Mouse (Mus musculus): ENCODE data around the gene Dusp28.

Dusp28 gene

DNA sequence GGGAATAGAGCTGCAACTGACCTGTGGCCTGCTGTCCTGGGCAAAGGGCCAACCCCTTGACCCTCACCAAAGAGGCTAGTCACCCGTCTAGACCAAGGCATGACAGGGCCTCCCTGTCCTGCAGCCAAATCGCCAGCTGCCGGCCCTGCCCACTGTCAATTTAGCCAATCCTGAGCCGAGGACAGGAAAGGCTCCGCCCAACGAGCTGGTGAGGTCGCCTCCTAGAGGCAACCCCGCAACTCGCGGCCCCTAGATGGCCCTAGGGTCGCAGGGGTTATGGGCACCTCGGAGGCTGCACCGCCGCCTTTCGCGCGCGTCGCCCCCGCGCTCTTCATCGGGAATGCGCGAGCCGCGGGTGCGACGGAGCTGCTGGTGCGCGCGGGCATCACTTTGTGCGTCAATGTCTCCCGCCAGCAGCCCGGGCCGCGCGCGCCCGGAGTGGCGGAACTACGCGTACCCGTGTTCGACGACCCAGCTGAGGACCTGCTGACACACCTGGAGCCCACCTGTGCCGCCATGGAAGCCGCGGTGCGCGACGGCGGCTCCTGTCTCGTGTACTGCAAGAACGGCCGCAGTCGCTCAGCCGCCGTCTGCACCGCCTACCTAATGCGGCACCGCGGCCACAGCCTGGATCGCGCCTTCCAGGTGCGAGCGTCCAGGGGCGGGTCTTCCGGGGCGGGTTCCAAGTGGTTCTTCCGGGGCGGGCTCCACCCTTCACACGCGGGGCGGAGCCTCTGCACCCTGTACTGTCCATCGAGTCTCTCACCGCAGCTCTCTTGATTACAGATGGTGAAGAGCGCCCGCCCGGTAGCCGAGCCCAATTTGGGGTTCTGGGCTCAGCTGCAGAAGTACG is at the start of gene Dusp28:
Dusp28 (plus strand) TSS at position 203 of the 853 bp plus-strand sequence.
- DNase-seq = peak; percentile 91 to 96

GRCm38 (mm10) chr1:92861503-92861902 is 45.3 kb upstream of the Dusp28 start:
- DNase-seq = no peak

DNA sequence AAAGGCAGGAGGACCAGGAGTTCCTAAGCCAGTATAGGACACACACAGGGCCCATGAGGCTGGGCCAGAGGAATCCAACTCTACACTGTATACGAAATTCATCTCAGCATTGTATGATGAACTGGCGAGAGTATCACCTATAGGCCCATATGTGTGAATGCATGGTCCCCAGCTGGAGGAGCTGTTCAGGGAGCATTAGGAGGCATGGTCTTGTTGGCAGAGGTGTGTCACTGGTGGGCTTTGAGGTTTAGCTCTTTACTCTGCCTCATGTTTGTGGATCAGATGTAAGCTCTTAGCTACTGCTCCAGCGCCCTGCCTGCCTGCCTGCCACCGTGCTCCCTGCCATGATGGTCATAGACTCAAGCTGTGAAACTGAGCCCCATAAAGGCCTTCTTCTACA is 43.5 kb upstream of the Dusp28 start:
- DNase-seq = no peak

DNA sequence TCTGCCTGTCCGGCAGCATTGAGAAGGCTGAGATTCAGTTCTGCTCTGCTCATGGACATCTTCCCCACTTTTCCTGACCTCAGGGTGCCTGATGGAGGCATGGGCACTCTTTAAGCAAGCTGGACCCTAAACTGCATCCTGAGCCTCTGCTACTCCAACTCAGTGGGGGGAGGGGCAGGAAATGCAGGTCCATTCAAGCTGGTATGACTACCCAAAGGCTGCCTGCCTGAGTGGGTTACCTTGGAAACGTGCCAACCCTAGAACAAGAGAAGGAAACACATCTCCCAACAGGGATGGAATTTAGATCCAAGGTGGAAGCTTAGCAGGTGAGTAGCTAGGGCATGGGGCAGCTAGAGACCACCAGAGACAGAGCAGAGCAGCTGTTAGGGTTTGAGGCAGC is 40.6 kb upstream of the Dusp28 start:
- no peak for DNase-seq

- no peak for DNase-seq
These were observed 36.8 kb upstream of the Dusp28 start for GRCm38 (mm10) chr1:92869985-92870384.

- no peak for DNase-seq
These were observed 34.1 kb upstream of the Dusp28 start for GRCm38 (mm10) chr1:92872666-92873065.

GRCm38 (mm10) chr1:92874011-92874410 is 32.8 kb upstream of the Dusp28 start:
- no peak for DNase-seq

DNA sequence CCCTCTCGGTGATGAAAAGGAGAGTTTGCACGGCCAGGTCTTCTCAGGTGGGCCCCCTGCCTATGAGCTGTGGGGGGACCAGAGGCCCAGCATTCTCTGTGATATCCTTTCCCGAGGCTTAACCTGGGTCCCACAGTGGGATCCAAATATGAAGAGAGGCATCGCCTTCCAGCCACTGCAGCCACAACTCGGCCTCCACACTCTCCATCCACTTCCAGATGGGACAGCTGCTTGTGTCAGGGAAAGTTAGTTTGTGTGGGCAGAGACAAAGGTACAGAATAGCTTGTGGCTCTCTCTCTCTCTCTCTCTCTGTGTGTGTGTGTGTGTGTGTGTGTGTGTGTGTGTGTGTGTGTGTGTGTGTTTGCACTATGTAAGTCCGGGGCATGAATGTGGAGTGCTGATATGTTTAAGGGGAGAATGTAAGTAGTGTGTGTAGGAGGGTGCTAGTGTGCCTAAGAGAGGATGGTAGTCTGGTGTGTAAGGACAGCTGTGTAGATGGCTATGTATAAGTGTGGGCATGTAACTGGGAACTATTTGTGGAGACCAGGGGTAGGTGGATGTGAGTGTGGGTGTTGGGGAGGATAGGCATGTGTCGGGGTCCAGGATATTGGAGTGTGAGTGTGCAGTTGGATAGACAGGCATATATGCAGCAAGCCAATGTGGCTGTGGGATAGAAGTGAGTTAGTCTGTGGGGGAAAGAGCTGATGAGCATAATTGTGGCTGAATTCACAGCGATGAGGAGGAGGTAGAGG is 31.2 kb upstream of the Dusp28 start:
- no peak for DNase-seq

DNA sequence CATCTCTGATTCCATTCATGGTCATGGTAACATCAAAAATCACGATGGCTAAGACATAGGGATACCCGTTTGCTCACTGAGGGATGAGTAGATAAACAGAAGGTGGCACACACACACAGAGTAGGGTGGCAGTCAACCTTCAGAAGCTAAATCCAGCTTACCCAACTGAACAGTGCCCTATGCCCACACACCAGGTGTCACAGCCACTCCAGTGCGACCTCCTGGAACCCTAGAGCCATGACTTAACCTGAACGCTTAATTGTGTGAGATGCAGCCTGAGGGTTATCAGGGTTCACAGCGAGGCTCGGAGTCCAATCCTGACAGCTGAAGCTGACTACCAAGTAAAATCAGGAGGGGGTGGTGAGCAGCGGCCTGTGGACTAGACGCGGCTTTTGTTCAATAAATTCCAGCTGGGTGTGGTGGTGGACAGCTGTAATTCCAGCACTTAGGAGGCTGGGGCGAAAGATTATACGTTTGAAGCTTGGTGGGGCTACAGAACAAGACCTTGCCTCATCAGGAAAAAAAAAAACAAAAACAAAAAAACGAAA is 29.3 kb upstream of the Dusp28 start:
- no peak for DNase-seq

DNA sequence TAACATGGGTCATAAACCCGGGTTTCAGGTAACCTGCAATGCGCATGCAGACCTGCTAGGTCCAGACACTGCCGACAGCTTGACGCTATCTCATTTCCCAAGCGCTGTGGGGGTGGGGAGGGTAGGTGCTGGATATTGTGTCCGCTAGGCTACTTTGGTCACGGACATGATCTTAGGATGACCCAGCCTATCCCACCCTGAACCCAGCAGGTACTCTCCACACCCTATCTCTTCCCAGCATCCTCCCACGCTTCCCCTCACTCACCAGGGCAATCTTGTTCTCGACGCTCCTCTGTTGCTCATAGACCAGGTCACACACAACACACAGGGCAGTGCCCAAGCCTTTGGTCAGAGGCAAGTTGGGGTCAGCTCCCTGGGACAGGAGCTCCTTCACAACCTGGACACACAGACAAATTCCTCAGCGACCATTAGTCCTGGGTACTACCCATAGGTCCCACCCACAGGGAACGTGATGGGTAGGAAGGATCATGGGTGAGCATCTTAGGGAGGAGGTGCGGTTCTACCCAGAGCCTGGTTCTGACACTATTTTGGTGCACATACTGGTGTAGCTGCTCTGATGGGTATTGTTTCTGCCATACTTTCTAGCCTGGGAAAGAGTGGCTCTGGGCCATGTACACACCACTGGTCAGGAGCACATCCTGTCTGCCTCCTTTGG is 28.6 kb upstream of the Dusp28 start:
- DNase-seq = no peak

DNA sequence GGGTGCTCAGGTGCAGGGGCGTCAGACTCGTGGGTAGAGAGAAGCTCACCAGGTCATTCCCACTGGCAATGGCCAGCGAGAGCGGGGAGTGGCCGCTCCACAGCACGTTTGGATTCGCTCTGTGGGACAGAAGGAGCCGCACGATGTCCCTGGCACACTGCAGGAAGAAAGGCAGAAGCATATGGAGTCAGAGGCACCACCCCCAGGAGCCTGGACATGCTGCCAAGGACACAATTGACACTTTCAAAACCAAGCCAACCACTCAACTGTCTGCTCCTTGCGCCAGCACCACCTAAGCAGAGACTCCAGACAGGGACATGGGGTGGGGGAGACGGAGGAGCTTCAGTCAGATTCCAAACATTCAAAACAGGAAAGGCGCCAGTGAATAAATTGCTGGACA is 27.5 kb upstream of the Dusp28 start:
- DNase-seq = no peak

- DNase-seq = no peak
These were observed 26.7 kb upstream of the Dusp28 start for GRCm38 (mm10) chr1:92880101-92880500.

DNA sequence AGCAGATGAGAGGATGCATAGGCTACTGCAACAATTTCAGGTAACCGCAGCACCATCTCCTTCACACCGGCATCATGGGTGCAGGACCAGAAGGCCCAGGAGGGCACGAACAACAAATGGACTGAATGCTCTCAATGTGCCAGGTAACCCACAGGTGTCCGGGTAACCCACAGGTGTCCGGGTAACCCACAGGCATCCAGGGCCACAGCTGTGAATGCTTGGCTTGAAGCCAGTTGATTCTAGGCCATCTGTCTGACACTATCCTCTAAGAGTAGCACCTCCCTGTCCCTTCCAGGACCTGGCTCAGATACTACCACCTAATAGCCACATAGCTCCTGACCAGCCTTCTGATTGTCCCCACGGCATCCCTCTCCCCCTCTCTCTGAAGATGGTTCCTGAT is 24.8 kb upstream of the Dusp28 start:
- DNase-seq = no peak

DNA sequence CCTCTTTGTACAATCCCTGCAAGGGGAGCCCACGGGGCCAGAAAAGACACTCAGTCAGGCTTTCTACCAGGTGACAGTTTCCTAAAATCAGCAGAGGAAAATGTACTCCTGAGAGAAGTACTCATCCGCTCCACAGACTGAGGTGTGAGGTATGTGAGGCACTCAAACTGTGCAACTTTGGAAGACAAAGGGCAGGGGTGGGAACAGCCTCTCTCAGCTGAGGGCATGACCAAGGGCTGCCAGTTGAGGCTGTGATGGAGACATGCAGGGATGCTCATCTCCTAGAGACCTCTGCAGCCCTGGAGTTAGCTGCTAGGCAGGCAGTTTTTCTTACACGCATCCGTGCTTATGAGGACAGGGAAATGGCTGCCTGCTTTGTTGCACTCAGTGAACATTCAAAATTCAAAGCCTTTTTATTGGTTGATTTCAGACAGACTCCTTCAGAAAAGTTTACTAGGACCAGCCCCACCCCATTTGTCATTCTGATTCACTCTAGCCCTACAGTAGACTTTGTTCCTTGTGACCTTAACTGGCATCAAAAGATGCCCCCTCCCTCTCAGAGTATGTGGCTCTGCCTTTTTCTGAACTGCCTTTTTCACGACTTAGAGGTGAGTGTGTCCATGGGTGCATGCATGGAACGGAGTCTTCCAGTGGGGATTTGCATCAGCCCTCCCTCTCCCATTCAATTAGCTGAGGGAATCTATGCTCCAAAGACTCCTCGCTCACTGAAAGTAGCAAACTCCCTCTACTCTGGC is 17.7 kb upstream of the Dusp28 start:
- no peak for DNase-seq

DNA sequence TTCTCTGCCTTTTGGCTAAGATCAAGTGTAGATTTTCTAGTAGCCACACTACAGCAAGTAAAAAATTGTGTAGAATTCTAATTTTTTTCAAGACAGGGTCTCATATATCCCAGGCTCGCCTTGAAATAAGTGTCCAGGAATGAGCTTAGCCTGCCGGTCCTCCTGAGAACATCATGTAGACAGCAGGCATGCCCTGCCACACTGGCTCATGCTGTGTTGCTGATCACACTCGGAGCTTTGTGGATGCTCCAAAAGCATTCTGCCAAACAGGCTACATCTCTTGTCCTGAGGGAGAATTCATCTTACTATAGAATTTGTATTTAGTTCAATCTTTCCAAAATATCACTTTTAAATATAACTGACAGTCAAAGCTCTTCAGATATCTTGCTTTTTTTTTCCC is 14.0 kb upstream of the Dusp28 start:
- DNase-seq = no peak

- DNase-seq = no peak
These were observed 12.9 kb upstream of the Dusp28 start for GRCm38 (mm10) chr1:92893896-92894295.

- peak; percentile 76 to 77 for DNase-seq
These were observed 11.7 kb upstream of the Dusp28 start for GRCm38 (mm10) chr1:92895089-92895488.

DNA sequence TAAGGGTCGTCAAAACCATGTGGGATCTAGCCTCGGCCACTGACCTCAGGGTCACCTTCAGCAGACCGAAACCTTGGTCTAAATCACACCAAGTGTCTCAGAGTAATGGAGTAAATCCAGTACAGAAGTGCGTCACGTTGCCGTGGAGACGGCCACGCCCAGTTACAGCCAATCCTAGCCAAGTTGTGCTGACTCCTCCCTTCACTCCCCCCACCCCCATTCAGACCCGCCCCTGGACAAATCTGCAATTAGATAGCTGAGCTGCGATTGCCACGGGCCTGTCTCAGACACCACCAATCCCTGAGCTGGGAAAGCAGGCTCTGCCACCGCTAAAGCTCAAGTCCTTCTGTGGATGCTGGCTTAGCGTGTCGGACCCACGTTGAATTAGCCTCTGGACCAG is 4.0 kb upstream of the Dusp28 start, which contains the start of gene Ankmy1:
Ankmy1 (minus strand) TSS at position 121 of the 400 bp plus-strand sequence.
- peak; percentile 73 to 78 for DNase-seq

GRCm38 (mm10) chr1:92903627-92904026 is 3.2 kb upstream of the Dusp28 start:
- DNase-seq = peak in 1 of 2 experiments; percentile 16

- no peak for DNase-seq
These were observed 974 bp upstream of the Dusp28 start for GRCm38 (mm10) chr1:92905703-92906310.

- no peak for DNase-seq
These were observed 1.0 kb downstream of the Dusp28 start for GRCm38 (mm10) chr1:92907632-92908360.

All from lung, postnatal 4 days (tissue).